Mouse (Mus musculus): ENCODE data around the gene Bad. TPM values are rescaled to one million over a fixed set of nuclear protein-coding genes. Genes with fewer than 3 reads are reported as not detected.

The Bad gene
- polyA plus RNA-seq, 1 experiment = 127 TPM

DNA sequence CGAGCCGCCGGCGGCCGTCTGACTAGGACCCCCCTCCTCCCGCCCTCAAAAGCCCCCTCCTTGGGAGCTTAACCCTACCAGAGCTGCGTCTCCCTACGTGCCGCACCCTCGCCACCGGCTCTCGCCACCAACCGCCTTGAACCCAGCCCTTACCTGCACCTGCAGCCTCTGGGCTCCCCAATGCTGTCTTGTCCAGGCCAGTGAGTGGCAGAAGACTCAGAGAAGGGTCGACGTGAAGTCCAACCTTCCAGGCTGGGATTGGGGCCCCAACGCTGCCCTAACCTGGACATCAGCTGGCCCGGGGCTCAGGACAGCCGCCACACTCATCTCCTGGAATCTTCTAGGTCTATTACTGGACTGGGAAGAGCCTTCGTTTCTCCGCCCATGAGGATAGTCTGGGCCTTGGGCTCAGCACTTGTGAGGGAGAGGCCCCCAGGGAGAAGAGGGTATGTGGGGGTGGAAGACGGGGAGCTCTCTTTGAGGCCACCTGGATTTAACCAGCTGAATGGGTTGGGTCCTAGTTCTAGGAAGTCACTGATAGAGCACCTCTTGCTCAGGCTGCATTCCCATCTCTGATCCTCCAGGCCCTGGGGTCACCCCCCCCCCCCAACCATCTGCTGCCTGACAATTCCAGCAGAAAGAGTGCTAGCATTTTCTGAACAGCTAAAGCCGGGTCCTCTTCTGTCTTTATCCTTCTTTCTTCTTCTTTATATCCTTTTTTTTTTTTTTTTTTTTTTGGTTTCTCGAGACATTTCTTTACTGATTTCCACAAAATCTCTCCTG, 7.3 kb upstream of the Bad start, which contains the start of gene Kcnk4:
Gene Kcnk4, minus strand, starts transcription at position 321 of the 783 bp plus-strand sequence.
- Histone ChIP-seq H3K27ac (ENCODE audit: insufficient read depth, low read depth, low read length) (no peak within 1 kb of the TSS), H3K27me3 (ENCODE audit: control insufficient read depth, insufficient read depth, low read length) (peaks cover 26% of the 10 kb centered on the region), H3K4me1 (ENCODE audit: control insufficient read depth, insufficient read depth, insufficient read length, low read length) (no peaks in the 10 kb centered on the region; the same call in none of the 2 replicates), H3K4me3 (ENCODE audit: low read depth, low read length) (peak within 1 kb of the TSS; percentile 63), H3K36me3 (ENCODE audit: control insufficient read depth, insufficient read depth, low read length) (no peaks in the 10 kb centered on the region)
- no peak for TF ChIP-seq POLR2A (IDR thresholded peaks at IDR 0.05; ENCODE audit: low read depth, low read length)
- TF ChIP-seq CTCF (IDR thresholded peaks at IDR 0.05; ENCODE audit: extremely low read depth, insufficient read length, insufficient replicate concordance, low read depth, low read length) = no peak
- 18% methylated on average over 23 of the region's 23 CpGs for WGBS

DNA sequence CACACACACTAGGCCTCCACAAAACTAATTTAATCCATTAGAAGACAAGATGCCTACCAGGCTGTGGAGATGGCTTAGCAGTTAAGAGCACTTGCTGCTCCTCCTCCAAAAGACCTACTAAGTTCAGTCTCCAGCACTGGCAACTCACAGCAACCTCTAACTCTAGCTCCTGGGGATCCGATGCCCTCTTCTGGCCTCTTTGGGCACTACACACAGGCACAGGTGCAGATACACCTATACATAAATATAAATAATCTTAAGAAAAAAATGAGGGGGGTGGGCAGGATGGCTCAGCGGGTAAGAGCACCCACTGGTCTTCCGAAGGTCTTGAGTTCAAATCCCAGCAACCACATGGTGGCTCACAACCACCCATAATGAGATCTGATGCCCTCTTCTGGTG, 5.4 kb upstream of the Bad start:
- peak; percentile 48; the same call in 1 of the 2 replicates for TF ChIP-seq CTCF (IDR thresholded peaks at IDR 0.05; ENCODE audit: extremely low read depth, insufficient read length, insufficient replicate concordance, low read depth, low read length)
- TF ChIP-seq POLR2A (IDR thresholded peaks at IDR 0.05; ENCODE audit: low read depth, low read length) = no peak

DNA sequence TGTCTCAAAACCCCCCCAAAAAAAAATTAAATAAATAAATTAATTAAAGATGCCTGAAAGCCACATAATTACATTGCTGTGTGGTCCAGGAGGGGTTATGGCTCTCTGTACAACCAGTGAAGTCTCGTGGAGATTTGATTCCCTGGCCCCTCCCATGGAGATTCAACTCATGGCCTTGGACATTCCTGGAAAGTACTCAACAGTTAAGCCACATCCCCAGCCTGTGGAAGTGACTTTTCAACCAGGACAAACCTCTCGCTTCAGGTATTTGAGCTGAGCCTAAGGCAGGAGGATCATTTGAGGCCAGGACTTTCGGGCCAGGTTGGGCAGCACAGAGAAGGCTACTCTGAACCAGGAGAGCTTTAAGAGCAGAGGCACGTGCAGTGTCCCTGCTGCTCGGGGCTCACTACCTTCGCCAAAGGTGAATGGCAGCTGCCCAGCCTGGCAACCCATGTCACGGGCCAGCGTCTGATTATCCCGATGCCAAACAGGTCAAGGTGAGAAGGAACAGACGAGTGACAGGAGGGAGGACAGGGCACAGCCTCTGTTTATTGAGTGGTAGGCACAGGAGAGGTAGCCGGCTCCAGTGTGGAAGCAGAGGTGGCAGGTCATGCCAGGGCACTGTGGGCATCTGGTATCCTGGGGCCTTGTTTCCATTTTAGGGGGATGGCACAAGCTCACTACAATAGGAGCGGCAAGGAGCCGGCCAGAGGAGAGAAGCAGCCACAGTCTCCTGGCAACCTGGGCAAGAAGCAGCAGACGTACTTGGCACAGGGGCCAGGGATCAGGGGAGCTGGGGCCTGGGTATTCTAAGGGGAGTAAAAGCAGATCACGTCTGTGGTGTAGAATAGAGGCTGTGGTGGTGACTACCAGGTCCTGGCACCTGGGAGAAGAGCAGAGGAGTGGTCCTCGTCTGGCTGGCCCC, 3.9 kb upstream of the Bad start:
- no peak overlapping the region for H3K4me3 ChIP-seq (ENCODE audit: low read depth, low read length)
- no peak for TF ChIP-seq CTCF (IDR thresholded peaks at IDR 0.05; ENCODE audit: extremely low read depth, insufficient read length, insufficient replicate concordance, low read depth, low read length)
- TF ChIP-seq POLR2A (IDR thresholded peaks at IDR 0.05; ENCODE audit: low read depth, low read length) = no peak
- no peak overlapping the region for H3K27ac ChIP-seq (ENCODE audit: insufficient read depth, low read depth, low read length)
- H3K27me3 ChIP-seq (ENCODE audit: control insufficient read depth, insufficient read depth, low read length) = peaks cover 20% of the 10 kb centered on the region
- H3K36me3 ChIP-seq (ENCODE audit: control insufficient read depth, insufficient read depth, low read length) = no peaks in the 10 kb centered on the region
- peaks cover 7% of the 10 kb centered on the region for H3K4me1 ChIP-seq (ENCODE audit: control insufficient read depth, insufficient read depth, insufficient read length, low read length)
- 85% methylated on average over 16 of the region's 16 CpGs for WGBS

More for the DNA sequence above, 5.4 kb upstream of the Bad start:
- Histone ChIP-seq H3K36me3 (ENCODE audit: control insufficient read depth, insufficient read depth, low read length) (no peaks in the 10 kb centered on the region), H3K27ac (ENCODE audit: insufficient read depth, low read depth, low read length) (no peak overlapping the region), H3K27me3 (ENCODE audit: control insufficient read depth, insufficient read depth, low read length) (peaks cover 26% of the 10 kb centered on the region), H3K4me3 (ENCODE audit: low read depth, low read length) (no peak overlapping the region), H3K4me1 (ENCODE audit: control insufficient read depth, insufficient read depth, insufficient read length, low read length) (peaks cover 6% of the 10 kb centered on the region)
- 37% methylated on average over 3 of the region's 3 CpGs for WGBS

DNA sequence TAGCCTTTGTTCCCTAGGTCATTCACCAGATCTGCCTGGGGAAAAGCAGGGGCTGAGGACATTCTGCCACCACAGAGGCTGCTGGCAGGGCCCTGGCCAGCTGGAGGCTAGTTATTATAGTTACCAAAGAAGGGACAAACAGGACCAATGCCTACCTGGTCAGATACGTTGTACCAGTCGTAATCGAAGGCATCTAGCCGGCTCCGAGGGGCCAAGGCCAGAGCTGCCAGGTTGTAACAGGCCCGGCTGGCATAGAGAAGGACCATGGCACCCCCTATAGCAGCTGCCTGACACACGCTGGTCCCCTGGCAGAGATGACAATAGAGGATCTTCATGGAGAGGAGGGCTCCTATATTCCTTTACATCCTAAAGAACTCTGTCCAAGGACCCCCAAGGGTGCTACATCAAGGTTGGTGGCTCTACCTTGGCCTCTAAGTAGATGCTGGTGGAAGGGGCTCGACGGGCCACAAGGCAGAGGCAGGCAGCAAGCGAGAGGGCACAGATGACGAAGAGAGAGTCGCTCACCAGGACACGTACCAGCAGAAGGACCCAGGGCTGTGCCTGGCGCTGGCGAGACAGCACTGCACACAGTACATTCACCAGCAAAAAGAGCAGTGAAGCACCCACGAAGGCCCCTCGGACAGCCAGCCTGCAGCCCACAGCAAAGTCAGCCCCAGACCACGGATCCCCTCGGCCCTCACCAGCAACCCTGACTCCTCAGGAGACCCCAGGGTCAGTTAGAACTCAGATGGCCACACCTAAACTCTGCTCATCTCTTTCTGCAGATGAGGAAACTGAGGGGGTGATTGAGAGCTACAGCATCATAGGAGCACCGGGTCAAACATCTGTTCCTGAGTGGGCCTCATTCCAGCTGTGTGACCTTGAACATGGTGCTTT, 2.3 kb upstream of the Bad start:
- 92% methylated on average over 20 of the region's 20 CpGs for WGBS
- TF ChIP-seq POLR2A (IDR thresholded peaks at IDR 0.05; ENCODE audit: low read depth, low read length) = no peak
- no peak for TF ChIP-seq CTCF (IDR thresholded peaks at IDR 0.05; ENCODE audit: extremely low read depth, insufficient read length, insufficient replicate concordance, low read depth, low read length)
- peaks cover 10% of the 10 kb centered on the region for H3K4me1 ChIP-seq (ENCODE audit: control insufficient read depth, insufficient read depth, insufficient read length, low read length)
- H3K4me3 ChIP-seq (ENCODE audit: low read depth, low read length) = no peak overlapping the region
- H3K27me3 ChIP-seq (ENCODE audit: control insufficient read depth, insufficient read depth, low read length) = peaks cover 7% of the 10 kb centered on the region; the same call in 1 of the 2 replicates
- no peaks in the 10 kb centered on the region for H3K36me3 ChIP-seq (ENCODE audit: control insufficient read depth, insufficient read depth, low read length)
- no peak overlapping the region for H3K27ac ChIP-seq (ENCODE audit: insufficient read depth, low read depth, low read length)

- no peak for TF ChIP-seq CTCF (IDR thresholded peaks at IDR 0.05; ENCODE audit: extremely low read depth, insufficient read length, insufficient replicate concordance, low read depth, low read length)
- TF ChIP-seq POLR2A (IDR thresholded peaks at IDR 0.05; ENCODE audit: low read depth, low read length) = no peak
- Histone ChIP-seq H3K27me3 (ENCODE audit: control insufficient read depth, insufficient read depth, low read length) (no peaks in the 10 kb centered on the region), H3K4me3 (ENCODE audit: low read depth, low read length) (peak overlapping the region; percentile 86), H3K36me3 (ENCODE audit: control insufficient read depth, insufficient read depth, low read length) (no peaks in the 10 kb centered on the region), H3K27ac (ENCODE audit: insufficient read depth, low read depth, low read length) (peak overlapping the region; percentile 24; the same call in 1 of the 2 replicates), H3K4me1 (ENCODE audit: control insufficient read depth, insufficient read depth, insufficient read length, low read length) (peaks cover 10% of the 10 kb centered on the region)
- WGBS = 20% methylated on average over 29 of the region's 29 CpGs
Observed at GRCm38 (mm10) chr19:6940396-6941351, 987 bp upstream of the Bad start.

Data from small intestine, adult 2 months (tissue).